Mouse (Mus musculus) forebrain, embryonic 11.5 days (tissue): ENCODE data around the gene Nsrp1. TPM values are rescaled to one million over a fixed set of nuclear protein-coding genes. Genes with fewer than 3 reads are reported as not detected.

Experiments
- ATAC-seq: fragments of 200-750 bp; cut with Nextera tagmentation; replicated peaks from 2 replicates; pipeline ENCODE4 v1.8.0; 2017; ENCODE audit warnings: moderate TSS enrichment; ENCODE audit not compliant: low FRiP score
- DNase-seq: peaks from one replicate; pipeline ENCODE4 v3.0.0-alpha.2; 2017; ENCODE audit warnings: low spot score
- H3K27ac ChIP-seq: fragments of 300-500 bp; sonication (generic); 2 replicates; pipeline ENCODE4 v1.5.1; 2014; ENCODE audit warnings: low read depth, low read length
- H3K27me3 ChIP-seq: fragments of 300-500 bp; sonication (generic); 2 replicates; pipeline ENCODE4 v1.6.1; 2014; ENCODE audit warnings: mild to moderate bottlenecking, low read length, mixed read lengths; ENCODE audit not compliant: control insufficient read depth, insufficient read depth
- H3K36me3 ChIP-seq: fragments of 300-500 bp; sonication (generic); 2 replicates; pipeline ENCODE4 v1.6.1; 2014; ENCODE audit warnings: mild to moderate bottlenecking, low read length, moderate library complexity, mixed read lengths; ENCODE audit not compliant: control insufficient read depth, insufficient read depth
- H3K4me1 ChIP-seq: fragments of 300-500 bp; sonication (generic); replicated peaks from 2 replicates; pipeline ENCODE4 v1.6.1; 2014; ENCODE audit warnings: low read length, mixed read lengths; ENCODE audit not compliant: control insufficient read depth, insufficient read depth
- H3K4me2 ChIP-seq: fragments of 300-500 bp; sonication (generic); 2 replicates; pipeline ENCODE4 v1.6.1; 2014; ENCODE audit warnings: low read depth, mild to moderate bottlenecking, low read length, moderate library complexity, mixed read lengths; ENCODE audit not compliant: severe bottlenecking
- H3K4me3 ChIP-seq: fragments of 300-500 bp; sonication (generic); 2 replicates; pipeline ENCODE4 v1.5.1; 2014; ENCODE audit warnings: low read depth, low read length
- H3K9ac ChIP-seq: fragments of 300-500 bp; sonication (generic); 2 replicates; pipeline ENCODE4 v1.6.1; 2014; ENCODE audit warnings: low read length
- H3K9me3 ChIP-seq: fragments of 300-500 bp; sonication (generic); 2 replicates; pipeline ENCODE4 v1.6.1; 2016; ENCODE audit warnings: low read length, mixed read lengths; ENCODE audit not compliant: control insufficient read depth
- WGBS: fragments of 180-500 bp; shearing (Covaris S2); extraction: QIAGEN DNeasy Blood & Tissue Kit; methylation state at CpG from one replicate; pipeline ENCODE4 v1.1.7; 2014; 5-methylcytosine and 5-hydroxymethylcytosine counted together
- polyA plus RNA-seq: library from polyadenylated mRNA; unstranded; fragments of >200 nt; fragmentation: Nextera tagmentation; extraction: Ambion mirVana; gene quantifications from 2 replicates; pipeline ENCODE4 v1.2.1, GENCODE M21; 2014

The Nsrp1 gene
- polyA plus RNA-seq, 1 experiment from 2014 or later, result 67.6 TPM

DNA sequence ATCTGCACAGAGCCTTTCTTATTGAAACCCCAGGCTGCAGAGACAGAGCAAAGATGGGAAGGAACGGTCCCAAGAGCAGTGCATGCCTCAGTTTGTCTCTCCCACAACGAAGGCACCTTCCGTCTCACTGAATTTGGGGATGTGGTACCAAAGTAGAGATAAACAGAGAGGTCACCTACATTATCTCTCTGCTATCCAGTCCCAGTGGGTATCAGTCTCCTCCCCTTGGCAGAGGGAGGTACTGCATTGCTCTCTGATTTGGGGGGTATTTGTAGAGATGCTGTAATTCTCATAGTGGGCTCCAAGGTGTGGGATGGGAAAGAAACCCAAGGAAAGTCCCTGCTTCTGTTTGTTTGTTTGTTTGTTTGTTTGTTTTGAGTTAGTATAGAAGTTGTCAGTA is 51.7 kb downstream of the Nsrp1 start:
- Histone ChIP-seq H3K4me2 (no peak overlapping the region), H3K36me3 (no peaks in the 10 kb centered on the region), H3K27ac (no peak overlapping the region), H3K4me1 (no peaks in the 10 kb centered on the region), H3K4me3 (no peak overlapping the region), H3K27me3 (no peaks in the 10 kb centered on the region), H3K9ac (no peak overlapping the region), H3K9me3 (no peaks in the 10 kb centered on the region)
- 75% methylated on average over 3 of the region's 3 CpGs for WGBS
- DNase-seq (no peak), ATAC-seq (no peak)

GRCm38 (mm10) chr11:77021749-77022396 is 56.4 kb downstream of the Nsrp1 start:
- DNase-seq (peak; percentile 6), ATAC-seq (no peak)
- H3K4me1 ChIP-seq, result no peaks in the 10 kb centered on the region
- no peak overlapping the region for H3K9ac ChIP-seq
- no peaks in the 10 kb centered on the region for H3K36me3 ChIP-seq
- WGBS, result 77% methylated on average over 9 of the region's 9 CpGs
- H3K4me2 ChIP-seq, result no peak overlapping the region
- H3K9me3 ChIP-seq, result no peaks in the 10 kb centered on the region
- no peaks in the 10 kb centered on the region for H3K27me3 ChIP-seq
- no peak overlapping the region for H3K27ac ChIP-seq
- no peak overlapping the region for H3K4me3 ChIP-seq

DNA sequence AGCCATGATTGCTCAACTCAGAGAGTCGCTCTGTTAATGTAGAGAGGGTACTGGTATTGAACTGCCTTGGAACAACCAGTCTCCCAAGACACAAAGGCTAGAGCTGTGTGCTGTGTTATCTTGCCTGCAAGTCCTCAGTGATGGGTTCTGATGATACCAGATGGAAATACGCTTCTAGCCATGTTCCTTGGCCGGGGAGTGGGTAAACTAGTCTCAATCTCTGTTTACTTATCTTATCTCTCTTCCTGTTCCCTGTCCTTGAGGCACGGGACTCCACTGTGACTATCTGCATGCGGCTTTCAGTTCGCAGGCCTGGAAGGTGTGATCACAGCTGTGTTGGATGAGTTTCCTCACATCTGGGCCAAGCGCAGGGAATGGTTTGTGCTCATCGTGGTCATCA is 58.7 kb downstream of the Nsrp1 start:
- no peak for DNase-seq
- H3K4me2 ChIP-seq, result no peak overlapping the region
- WGBS, result 81% methylated on average over 8 of the region's 8 CpGs
- H3K27ac ChIP-seq, result no peak overlapping the region
- H3K36me3 ChIP-seq, result no peaks in the 10 kb centered on the region
- ATAC-seq, result no peak
- no peaks in the 10 kb centered on the region for H3K4me1 ChIP-seq
- H3K4me3 ChIP-seq, result no peak overlapping the region
- no peak overlapping the region for H3K9ac ChIP-seq
- H3K27me3 ChIP-seq, result no peaks in the 10 kb centered on the region
- H3K9me3 ChIP-seq, result no peaks in the 10 kb centered on the region

- 85% methylated on average over 11 of the region's 11 CpGs for WGBS
- Histone ChIP-seq H3K4me2 (no peak overlapping the region), H3K36me3 (no peaks in the 10 kb centered on the region), H3K4me1 (no peaks in the 10 kb centered on the region), H3K9me3 (no peaks in the 10 kb centered on the region), H3K27ac (no peak overlapping the region), H3K4me3 (no peak overlapping the region), H3K27me3 (no peaks in the 10 kb centered on the region), H3K9ac (no peak overlapping the region)
- no peak for ATAC-seq
- DNase-seq, result no peak
Observed at GRCm38 (mm10) chr11:77018046-77018445, 60.2 kb downstream of the Nsrp1 start.

DNA sequence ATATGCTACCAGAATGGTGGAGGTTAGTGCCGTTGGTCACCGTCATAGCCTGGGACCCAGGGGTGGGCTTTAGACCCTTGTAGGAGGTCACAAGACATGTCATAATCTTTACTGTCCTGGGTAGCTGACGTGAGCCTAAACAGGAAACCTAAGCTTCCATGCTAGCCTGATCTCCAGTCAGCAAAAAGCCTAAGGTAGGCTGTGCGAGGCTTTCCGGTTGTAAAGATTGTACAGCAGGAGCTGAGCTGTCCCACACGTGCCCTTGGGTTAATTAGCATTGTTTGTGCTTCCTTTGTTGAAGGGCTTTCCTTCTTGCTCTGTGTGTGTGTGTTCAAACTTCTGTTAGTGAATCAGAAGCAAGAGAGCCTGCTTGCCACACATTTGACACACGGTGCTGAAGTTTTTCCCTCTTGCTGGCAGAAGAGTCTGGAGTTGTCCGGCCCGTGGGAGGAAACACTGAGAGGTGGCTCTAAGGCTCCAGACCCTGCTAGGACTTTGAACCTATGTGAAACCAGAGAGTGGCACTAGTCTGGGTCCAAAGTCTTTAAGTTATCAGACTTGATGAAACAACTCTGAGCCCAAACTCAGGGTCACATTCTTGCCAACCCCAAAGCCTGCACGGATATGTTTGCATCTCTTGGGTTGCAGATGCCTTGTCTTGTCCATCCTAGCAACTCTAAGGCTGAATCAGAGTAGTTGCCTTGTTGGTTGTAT is 67.3 kb downstream of the Nsrp1 start:
- DNase-seq, result no peak
- H3K4me1 ChIP-seq, result no peaks in the 10 kb centered on the region
- no peak overlapping the region for H3K27ac ChIP-seq
- H3K27me3 ChIP-seq, result no peaks in the 10 kb centered on the region
- no peak overlapping the region for H3K4me3 ChIP-seq
- H3K9ac ChIP-seq, result no peak overlapping the region
- H3K4me2 ChIP-seq, result no peak overlapping the region
- ATAC-seq, result no peak
- H3K36me3 ChIP-seq, result no peaks in the 10 kb centered on the region
- no peaks in the 10 kb centered on the region for H3K9me3 ChIP-seq
- WGBS, result 84% methylated on average over 10 of the region's 10 CpGs

DNA sequence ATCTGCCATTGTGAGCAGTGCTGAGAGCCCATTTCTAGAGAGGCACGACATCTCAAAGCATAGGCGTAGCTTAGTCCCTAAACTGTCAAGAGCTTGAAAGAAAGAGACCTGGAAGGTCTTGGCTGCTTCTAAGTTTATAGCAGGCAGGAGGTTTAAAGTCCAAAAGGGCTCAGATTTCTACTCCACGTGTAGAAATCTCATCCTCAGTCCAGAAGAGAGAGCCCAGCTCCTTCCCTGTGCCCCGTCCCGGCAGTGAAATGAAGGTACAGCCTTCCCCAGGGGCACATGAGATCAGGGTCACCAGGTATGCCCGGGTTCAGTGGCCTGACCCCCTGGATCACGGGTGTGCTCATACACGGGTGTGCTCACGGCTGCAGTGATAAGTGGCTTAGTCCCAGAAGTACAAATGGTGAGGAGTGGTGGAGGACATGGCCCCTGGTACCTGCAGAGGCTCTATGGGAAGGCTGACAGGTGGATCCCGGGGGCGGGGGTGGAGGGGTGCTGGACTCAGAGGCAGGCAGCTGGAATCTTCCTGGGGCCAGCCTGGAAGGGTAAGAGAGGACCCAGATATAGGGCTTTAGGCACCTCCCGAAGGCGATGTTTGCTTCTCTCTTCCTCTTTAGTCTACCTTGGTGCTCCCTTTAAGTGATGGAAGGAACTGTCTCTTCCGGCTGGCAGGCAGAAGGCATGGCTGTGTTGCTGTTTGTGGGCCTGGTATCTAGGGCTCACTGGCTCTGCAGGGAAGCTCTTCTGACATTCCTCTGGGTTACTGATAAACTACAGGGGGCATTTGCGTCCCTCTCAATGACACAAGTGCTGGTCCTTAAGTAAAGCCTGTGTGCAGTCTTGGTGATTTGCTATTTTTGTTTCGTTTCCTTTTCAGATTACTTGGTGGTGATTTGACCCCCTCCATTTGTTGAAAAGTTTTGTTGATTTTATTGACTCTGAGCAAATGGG is 68.9 kb downstream of the Nsrp1 start:
- no peak overlapping the region for H3K9ac ChIP-seq
- H3K4me1 ChIP-seq, result no peaks in the 10 kb centered on the region
- no peaks in the 10 kb centered on the region for H3K27me3 ChIP-seq
- ATAC-seq (no peak), DNase-seq (no peak)
- WGBS, result 84% methylated on average over 16 of the region's 16 CpGs
- no peak overlapping the region for H3K4me2 ChIP-seq
- no peak overlapping the region for H3K27ac ChIP-seq
- H3K4me3 ChIP-seq, result no peak overlapping the region
- H3K36me3 ChIP-seq, result no peaks in the 10 kb centered on the region
- no peaks in the 10 kb centered on the region for H3K9me3 ChIP-seq

DNA sequence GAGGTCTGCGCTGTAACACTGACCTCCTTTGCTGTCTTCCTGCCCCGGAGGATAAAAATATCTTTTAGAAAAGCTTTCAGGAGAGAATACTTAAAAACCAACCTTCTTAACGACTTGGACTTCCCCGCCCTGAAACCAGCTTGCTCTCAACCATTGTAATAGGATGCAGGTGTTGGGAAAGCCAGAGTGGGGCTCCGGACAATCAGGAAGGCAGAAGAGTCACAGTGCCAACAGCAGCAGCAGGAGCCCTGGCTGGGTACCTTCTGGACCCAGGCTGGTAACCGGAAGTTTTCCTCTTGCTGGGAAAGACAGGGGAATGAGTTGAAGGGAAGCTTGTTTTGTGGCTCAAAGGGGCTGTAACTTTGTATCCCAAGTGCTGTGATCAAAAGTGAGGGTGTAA is 71.6 kb downstream of the Nsrp1 start:
- 51% methylated on average over 6 of the region's 6 CpGs for WGBS
- DNase-seq (no peak), ATAC-seq (no peak)
- H3K9ac ChIP-seq, result no peak overlapping the region
- no peak overlapping the region for H3K4me2 ChIP-seq
- H3K9me3 ChIP-seq, result no peaks in the 10 kb centered on the region
- H3K4me3 ChIP-seq, result no peak overlapping the region
- no peaks in the 10 kb centered on the region for H3K4me1 ChIP-seq
- H3K27ac ChIP-seq, result no peak overlapping the region
- no peaks in the 10 kb centered on the region for H3K27me3 ChIP-seq
- no peaks in the 10 kb centered on the region for H3K36me3 ChIP-seq

- Histone ChIP-seq H3K9ac (no peak overlapping the region), H3K4me1 (no peaks in the 10 kb centered on the region), H3K4me3 (no peak overlapping the region), H3K27me3 (no peaks in the 10 kb centered on the region), H3K36me3 (no peaks in the 10 kb centered on the region), H3K4me2 (no peak overlapping the region), H3K27ac (no peak overlapping the region), H3K9me3 (no peaks in the 10 kb centered on the region)
- 65% methylated on average over 4 of the region's 4 CpGs for WGBS
- DNase-seq (no peak), ATAC-seq (no peak)
Observed at GRCm38 (mm10) chr11:77005881-77006280, 72.4 kb downstream of the Nsrp1 start.
